Mouse (Mus musculus) thymus, postnatal 0 days (tissue): ENCODE data around the gene Tmem219. TPM values are rescaled to one million over a fixed set of nuclear protein-coding genes. Genes with fewer than 3 reads are reported as not detected.

Source experiments
- DNase-seq: peaks from one replicate; pipeline ENCODE4 v3.0.0-alpha.2; 2015; ENCODE audit warnings: low spot score
- polyA plus RNA-seq: library from polyadenylated mRNA; unstranded; fragments of >200 nt; fragmentation: Nextera tagmentation; extraction: Ambion mirVana; gene quantifications from 2 replicates; pipeline ENCODE4 v1.2.1, GENCODE M21; 2015

The Tmem219 gene
- polyA plus RNA-seq = 37.4 and 38.9 TPM in 2 replicates

GRCm38 (mm10) chr7:126922624-126923060 lies at the start of gene Tmem219:
Gene Tmem219 (minus strand): TSS chr7:126922917.
- DNase-seq = no peak

- no peak for DNase-seq
Measured at GRCm38 (mm10) chr7:126967361-126967760, 44.6 kb upstream of the Tmem219 start.

DNA sequence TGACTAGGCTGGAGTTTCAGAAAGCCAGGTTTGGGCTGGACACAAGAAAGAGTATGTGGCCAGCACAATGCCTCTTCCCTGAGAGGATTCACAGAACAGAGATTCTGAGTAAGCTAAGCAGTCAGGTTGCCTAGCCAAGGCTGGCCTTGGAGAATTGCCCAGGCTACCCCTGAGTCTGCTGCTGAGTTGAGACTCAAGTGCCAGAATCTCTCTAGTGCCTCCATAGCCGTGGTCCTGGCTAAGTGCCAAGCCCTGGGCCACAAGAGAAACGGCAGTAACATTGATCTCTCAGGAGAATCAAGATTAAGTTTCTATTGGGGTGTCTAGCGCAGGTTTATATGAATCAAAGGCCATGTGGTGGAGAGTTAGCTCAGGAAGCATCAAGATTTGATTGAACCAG lies 42.9 kb upstream of the Tmem219 start:
- DNase-seq = no peak

- DNase-seq = peak; percentile 19
Measured at GRCm38 (mm10) chr7:126963548-126964286, 41.0 kb upstream of the Tmem219 start.

- DNase-seq = no peak
Measured at GRCm38 (mm10) chr7:126961965-126962364, 39.2 kb upstream of the Tmem219 start.

DNA sequence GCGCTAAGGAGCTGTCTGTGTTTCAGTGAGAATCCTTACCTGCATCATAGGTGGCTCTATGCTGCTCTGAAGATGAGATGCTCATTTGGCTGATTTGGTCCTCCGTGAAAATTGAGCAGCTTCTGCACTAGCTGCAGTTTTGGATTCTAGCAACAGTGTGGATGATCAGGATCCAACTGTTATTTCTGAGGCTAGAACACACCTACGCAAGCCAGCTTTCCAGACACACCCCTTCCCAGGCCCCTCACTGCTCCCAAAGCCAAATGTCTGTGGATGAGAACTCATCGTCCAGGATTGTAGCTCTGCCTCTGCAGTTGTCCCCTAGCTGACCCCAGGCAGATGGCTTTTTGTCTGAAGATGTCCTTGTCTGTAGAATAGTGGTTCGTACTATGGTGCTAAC lies 38.4 kb upstream of the Tmem219 start:
- DNase-seq = no peak

GRCm38 (mm10) chr7:126959780-126960179 lies 37.1 kb upstream of the Tmem219 start:
- no peak for DNase-seq

GRCm38 (mm10) chr7:126955125-126955524 lies 32.4 kb upstream of the Tmem219 start:
- no peak for DNase-seq

DNA sequence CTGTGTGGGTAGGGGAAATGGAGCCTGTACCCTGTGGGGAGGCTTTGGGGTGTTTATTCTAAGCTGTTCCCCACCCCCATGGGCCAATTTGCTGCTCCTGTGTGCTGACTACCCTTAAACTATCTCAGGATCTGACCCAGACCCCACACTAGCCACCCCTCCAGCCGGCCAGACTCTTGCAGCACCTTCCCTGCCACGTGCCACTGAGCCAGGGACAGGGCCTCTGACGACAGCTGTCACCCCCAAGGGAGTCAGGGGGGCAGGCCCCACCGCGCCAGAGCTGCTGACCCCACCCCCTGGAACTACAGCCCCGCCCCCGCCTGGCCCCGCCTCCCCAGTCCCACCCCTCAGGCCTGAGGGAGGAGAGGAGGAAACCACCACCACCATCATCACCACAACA lies 29.9 kb upstream of the Tmem219 start:
- peak; percentile 17 for DNase-seq

GRCm38 (mm10) chr7:126951741-126952140 lies 29.0 kb upstream of the Tmem219 start:
- no peak for DNase-seq

DNA sequence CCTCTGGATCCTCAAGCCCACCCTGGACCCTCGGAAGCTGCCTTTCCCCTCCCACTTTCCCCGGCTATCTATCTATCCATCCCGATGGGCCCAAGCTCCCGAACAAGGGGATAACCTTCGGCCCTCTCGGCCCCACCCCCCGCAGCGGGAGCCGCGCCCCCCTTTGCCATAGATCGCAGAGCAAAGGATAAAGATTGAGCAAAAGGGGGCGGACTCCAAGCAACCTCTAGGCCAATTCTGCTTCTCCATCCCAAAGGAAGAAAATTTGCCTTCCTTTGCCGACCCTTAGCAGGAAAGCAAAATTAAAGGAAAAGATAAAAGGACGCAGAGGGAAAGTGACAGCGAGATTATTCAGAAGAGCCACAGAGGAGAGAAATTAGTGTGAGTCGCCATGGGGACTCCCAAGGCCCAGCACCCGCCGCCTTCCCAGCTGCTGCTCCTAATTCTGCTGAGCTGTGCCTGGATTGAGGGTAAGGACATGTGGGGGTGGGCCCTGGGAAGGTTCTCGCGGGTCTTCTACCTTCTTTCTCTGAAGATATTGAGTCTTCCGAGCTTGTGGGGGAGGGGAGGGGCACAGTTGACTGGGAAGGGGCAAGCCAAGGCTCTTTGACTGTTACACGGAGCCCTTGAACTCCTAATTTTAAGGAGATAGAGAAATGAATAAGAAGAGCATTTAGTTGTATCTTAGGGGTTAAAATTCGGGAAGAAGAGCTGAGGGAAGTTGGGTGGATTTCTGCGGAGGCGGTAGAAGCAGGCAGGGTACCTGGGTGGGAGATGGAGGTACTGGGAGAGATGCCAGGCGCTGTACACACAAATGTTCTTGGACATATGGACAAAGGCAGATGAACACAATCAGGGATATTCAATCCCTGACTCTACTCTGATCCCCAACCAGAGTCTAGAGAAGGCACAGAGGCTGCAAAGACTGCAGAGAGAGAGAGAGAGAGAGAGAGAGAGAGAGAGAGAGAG lies 28.2 kb upstream of the Tmem219 start:
- DNase-seq = no peak

- peak; percentile 92 for DNase-seq
Measured at GRCm38 (mm10) chr7:126949793-126950646, 27.3 kb upstream of the Tmem219 start, which contains the start of gene Sez6l2. Gene Sez6l2 (plus strand): TSS chr7:126950563.

- no peak for DNase-seq
Measured at GRCm38 (mm10) chr7:126949403-126949792, 26.7 kb upstream of the Tmem219 start, which contains the start of gene Asphd1. Gene Asphd1 (minus strand): TSS chr7:126949582.

DNA sequence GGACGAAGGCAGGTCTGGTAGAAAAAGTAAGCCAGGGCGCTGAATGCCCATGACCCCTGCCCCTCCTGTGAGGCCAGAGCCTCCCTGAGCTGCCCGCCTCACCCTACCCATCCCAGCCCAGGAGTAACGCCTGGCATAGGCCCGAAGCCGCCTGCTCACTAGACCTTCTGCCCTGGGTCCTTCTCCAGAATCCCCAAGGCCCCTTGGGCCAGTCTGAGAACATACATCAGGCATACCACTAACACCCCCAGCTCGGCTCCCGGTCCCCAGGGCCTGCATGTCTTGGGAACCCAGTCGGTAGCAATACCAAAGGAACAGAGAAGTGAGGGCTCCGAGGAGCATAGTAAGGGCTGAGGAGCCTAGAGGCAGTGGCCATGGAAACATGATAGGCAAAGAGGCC lies 25.9 kb upstream of the Tmem219 start:
- DNase-seq = no peak

- peak; percentile 32 for DNase-seq
Measured at GRCm38 (mm10) chr7:126946530-126946929, 23.8 kb upstream of the Tmem219 start.

- DNase-seq = no peak
Measured at GRCm38 (mm10) chr7:126941801-126942200, 19.1 kb upstream of the Tmem219 start.

DNA sequence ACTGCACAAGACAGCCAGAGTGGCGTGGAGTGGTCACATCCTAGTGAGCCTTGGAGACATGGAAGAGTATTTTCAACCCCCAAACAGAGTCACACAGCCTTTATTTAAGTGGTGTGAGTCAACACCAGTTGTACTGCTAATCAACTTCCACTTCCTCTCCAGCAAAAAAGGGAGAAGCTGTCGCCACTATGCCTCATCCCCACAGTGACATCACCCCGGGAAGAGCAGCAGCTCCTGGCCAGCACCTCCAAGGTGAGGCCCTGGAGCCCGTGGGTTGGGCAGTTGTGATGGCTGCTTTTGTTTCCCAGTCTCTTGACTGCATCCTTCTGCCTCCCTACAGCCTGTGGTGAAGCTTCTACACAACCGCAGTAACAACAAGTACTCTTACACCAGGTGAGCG lies 18.5 kb upstream of the Tmem219 start:
- DNase-seq = no peak

DNA sequence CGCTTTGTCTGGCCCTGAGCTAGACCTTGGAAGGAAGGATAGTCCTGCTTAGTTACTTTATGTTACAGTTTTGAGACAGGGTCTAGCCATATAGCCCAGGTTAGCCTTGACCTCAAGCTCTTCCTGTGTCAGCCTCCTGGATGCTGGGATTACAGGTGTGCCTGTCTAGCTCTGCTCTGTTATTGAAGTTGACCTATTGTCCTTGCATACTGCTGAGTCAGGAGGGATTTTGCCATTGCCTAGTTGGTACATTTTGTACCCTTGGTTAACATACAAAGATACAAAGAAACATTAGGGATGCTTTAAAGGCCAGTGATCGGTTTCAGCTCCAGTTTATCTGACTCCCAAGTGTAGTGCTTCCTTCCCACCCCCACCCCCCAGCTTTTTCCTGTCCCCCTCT lies 9.9 kb upstream of the Tmem219 start:
- DNase-seq = no peak

GRCm38 (mm10) chr7:126929046-126929445 lies 6.3 kb upstream of the Tmem219 start:
- no peak for DNase-seq

DNA sequence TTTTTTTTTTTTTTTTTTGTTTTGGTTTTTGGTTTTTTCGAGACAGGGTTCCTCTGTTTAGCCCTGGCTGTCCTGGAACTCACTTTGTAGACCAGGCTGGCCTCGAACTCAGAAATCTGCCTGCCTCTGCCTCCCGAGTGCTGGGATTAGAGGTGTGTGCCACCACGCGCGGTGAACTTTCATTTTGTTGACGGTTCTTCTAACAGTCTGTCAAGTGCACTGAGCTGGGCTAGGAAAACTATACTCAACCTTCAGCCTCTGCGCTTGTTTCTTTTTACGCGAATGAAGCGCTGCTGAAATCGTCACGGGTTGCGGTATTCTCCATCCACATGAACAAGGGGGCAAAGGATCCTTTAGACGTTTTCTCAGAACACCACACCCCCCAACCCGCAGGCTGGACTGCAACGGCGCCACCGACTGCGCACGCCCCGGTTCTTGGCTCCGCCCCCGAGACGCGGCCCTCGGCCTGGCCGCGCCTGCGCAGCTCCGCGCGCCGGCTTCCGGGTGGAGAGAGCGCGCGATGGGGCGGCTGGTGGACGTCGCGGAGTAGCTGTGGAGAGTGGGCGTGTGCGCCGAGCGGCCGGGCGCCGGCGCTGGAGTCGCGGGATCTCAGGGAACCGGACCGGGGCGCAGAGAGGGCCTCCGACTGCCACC lies 5.8 kb upstream of the Tmem219 start, which contains the start of gene Kctd13:
TSS of gene Kctd13 (plus strand) at position 496 of the 654 bp plus-strand sequence.
- DNase-seq = peak; percentile 92
